Mouse (Mus musculus) heart, embryonic 16.5 days (tissue): ENCODE measurements around the gene Crtap. TPM values are rescaled to one million over a fixed set of nuclear protein-coding genes. Genes with fewer than 3 reads are reported as not detected.
"Not testable (repeated sequence)": the region's sequence is repeated elsewhere in the genome, so short reads cannot be mapped to it uniquely, and the experiment has no call there.

Experiments
- ATAC-seq: fragments of 200-750 bp; cut with Nextera tagmentation; replicated peaks from 2 replicates; pipeline ENCODE4 v1.8.0; 2017; ENCODE audit warnings: moderate number of reproducible peaks; ENCODE audit not compliant: insufficient read depth, low FRiP score; ENCODE audit errors: extremely low read depth
- H3K27ac ChIP-seq: fragments of 300-500 bp; sonication (generic); 2 replicates; pipeline ENCODE4 v1.5.1; 2014; ENCODE audit warnings: mild to moderate bottlenecking, low read length, control low read depth, moderate library complexity
- H3K27me3 ChIP-seq: fragments of 300-500 bp; sonication (generic); 2 replicates; pipeline ENCODE4 v1.6.1; 2014; ENCODE audit warnings: low read length, mixed read lengths; ENCODE audit not compliant: control insufficient read depth, insufficient read depth
- H3K36me3 ChIP-seq: fragments of 300-500 bp; sonication (generic); 2 replicates; pipeline ENCODE4 v1.6.1; 2014; ENCODE audit not compliant: control insufficient read depth, insufficient read depth
- H3K4me1 ChIP-seq: fragments of 300-500 bp; sonication (generic); 2 replicates; pipeline ENCODE4 v1.6.1; 2014; ENCODE audit warnings: low read length, mixed read lengths; ENCODE audit not compliant: control insufficient read depth, insufficient read depth
- H3K4me2 ChIP-seq: fragments of 300-500 bp; sonication (generic); 2 replicates; pipeline ENCODE4 v1.6.1; 2014; ENCODE audit warnings: low read depth, mild to moderate bottlenecking, control low read depth, low read length
- H3K4me3 ChIP-seq: fragments of 300-500 bp; sonication (generic); 2 replicates; pipeline ENCODE4 v1.5.1; 2014; ENCODE audit warnings: mild to moderate bottlenecking, control low read depth, low read length
- H3K9ac ChIP-seq: fragments of 300-500 bp; sonication (generic); 2 replicates; pipeline ENCODE4 v1.6.1; 2014; ENCODE audit warnings: low read length, control low read depth
- H3K9me3 ChIP-seq: fragments of 300-500 bp; sonication (generic); replicated peaks from 2 replicates; pipeline ENCODE4 v1.6.1; 2016; ENCODE audit warnings: low read length; ENCODE audit not compliant: control insufficient read depth
- WGBS: fragments of 180-500 bp; shearing (Covaris S2); extraction: QIAGEN DNeasy Blood & Tissue Kit; methylation state at CpG from one replicate; pipeline ENCODE4 v1.1.7; 2014; 5-methylcytosine and 5-hydroxymethylcytosine counted together
- polyA plus RNA-seq: library from polyadenylated mRNA; unstranded; fragments of >200 nt; fragmentation: Nextera tagmentation; extraction: Ambion mirVana; gene quantifications from 2 replicates; pipeline ENCODE4 v1.2.1, GENCODE M21; 2015

Gene Crtap
- polyA plus RNA-seq, 1 experiment from 2014 or later, result 138 TPM

GRCm38 (mm10) chr9:114375276-114375962 lies 15.1 kb downstream of the Crtap start:
- Histone ChIP-seq H3K36me3 (peaks cover 6% of the 10 kb centered on the region; the same call in 1 of the 2 replicates), H3K27ac (no peak overlapping the region), H3K4me2 (no peak overlapping the region), H3K27me3 (no peaks in the 10 kb centered on the region), H3K9me3 (no peaks in the 10 kb centered on the region), H3K4me3 (no peak overlapping the region), H3K9ac (no peak overlapping the region), H3K4me1 (peaks cover 9% of the 10 kb centered on the region)
- WGBS, result 75% methylated on average over 10 of the region's 10 CpGs
- ATAC-seq, result no peak

- H3K27me3 ChIP-seq, H3K9ac ChIP-seq, H3K27ac ChIP-seq, ATAC-seq, H3K9me3 ChIP-seq, H3K36me3 ChIP-seq, H3K4me1 ChIP-seq, H3K4me3 ChIP-seq, H3K4me2 ChIP-seq: not testable (repeated sequence)
- 33% methylated on average over 5 of the region's 5 CpGs for WGBS
Observed at GRCm38 (mm10) chr9:114371717-114372116, 18.8 kb downstream of the Crtap start.

GRCm38 (mm10) chr9:114369389-114369788 lies 21.1 kb downstream of the Crtap start:
- ATAC-seq, result 0 out of 2 replicates have a peak, but pooled peaks have one; percentile 35
- WGBS, result 49% methylated on average over 5 of the region's 5 CpGs
- not testable (repeated sequence) for H3K9ac ChIP-seq, H3K4me1 ChIP-seq, H3K9me3 ChIP-seq, H3K4me3 ChIP-seq, H3K27me3 ChIP-seq, H3K27ac ChIP-seq, H3K36me3 ChIP-seq
- peak overlapping the region; percentile 85; the same call in 1 of the 2 replicates for H3K4me2 ChIP-seq

- Histone ChIP-seq H3K36me3 (no peaks in the 10 kb centered on the region), H3K4me3 (peak overlapping the region; percentile 60), H3K4me2 (peak overlapping the region; percentile 85), H3K27me3 (no peaks in the 10 kb centered on the region), H3K27ac (peak overlapping the region; percentile 34), H3K9ac (peak overlapping the region; percentile 78), H3K9me3 (no peaks in the 10 kb centered on the region), H3K4me1 (peaks cover 7% of the 10 kb centered on the region; the same call in 1 of the 2 replicates)
- no peak for ATAC-seq
- 12% methylated on average over 12 of the region's 12 CpGs for WGBS
Observed at GRCm38 (mm10) chr9:114368471-114368858, 22.0 kb downstream of the Crtap start.

GRCm38 (mm10) chr9:114367783-114368470 lies 22.5 kb downstream of the Crtap start:
- Histone ChIP-seq H3K4me3 (peak overlapping the region; percentile 60), H3K4me1 (peaks cover 7% of the 10 kb centered on the region; the same call in 1 of the 2 replicates), H3K36me3 (no peaks in the 10 kb centered on the region), H3K27me3 (no peaks in the 10 kb centered on the region), H3K9me3 (no peaks in the 10 kb centered on the region), H3K4me2 (peak overlapping the region; percentile 85), H3K27ac (peak overlapping the region; percentile 34), H3K9ac (peak overlapping the region; percentile 78)
- peak; percentile 88 for ATAC-seq
- WGBS, result under 1% methylated on average over 48 of the region's 48 CpGs

- H3K9me3 ChIP-seq, ATAC-seq, H3K27me3 ChIP-seq, H3K36me3 ChIP-seq, H3K9ac ChIP-seq, H3K4me2 ChIP-seq, H3K4me1 ChIP-seq, H3K27ac ChIP-seq, H3K4me3 ChIP-seq: not testable (repeated sequence)
- 52% methylated on average over 9 of the region's 9 CpGs for WGBS
Observed at GRCm38 (mm10) chr9:114329855-114330254, 60.6 kb downstream of the Crtap start, which contains the start of gene Bcl2a1c. Bcl2a1c (plus strand) TSS chr9:114330135.

GRCm38 (mm10) chr9:114328332-114328731 lies 62.1 kb downstream of the Crtap start:
- ATAC-seq, H3K4me2 ChIP-seq, H3K27me3 ChIP-seq: not testable (repeated sequence)

GRCm38 (mm10) chr9:114326011-114326748 lies 64.3 kb downstream of the Crtap start:
- no peak overlapping the region for H3K4me3 ChIP-seq
- H3K27ac ChIP-seq, result no peak overlapping the region
- no peaks in the 10 kb centered on the region for H3K4me1 ChIP-seq
- H3K9me3 ChIP-seq, result no peaks in the 10 kb centered on the region
- H3K36me3 ChIP-seq, result no peaks in the 10 kb centered on the region
- H3K4me2 ChIP-seq, result no peak overlapping the region
- WGBS, result 58% methylated on average over 3 of the region's 3 CpGs
- ATAC-seq, result no peak
- no peak overlapping the region for H3K9ac ChIP-seq
- no peaks in the 10 kb centered on the region for H3K27me3 ChIP-seq

More at GRCm38 (mm10) chr9:114328332-114328731, 62.1 kb downstream of the Crtap start:
- H3K4me1 ChIP-seq, H3K27ac ChIP-seq, H3K4me3 ChIP-seq, H3K9ac ChIP-seq, H3K9me3 ChIP-seq, H3K36me3 ChIP-seq: not testable (repeated sequence)
